Mouse (Mus musculus): ENCODE measurements around the gene Usp36.

DNA sequence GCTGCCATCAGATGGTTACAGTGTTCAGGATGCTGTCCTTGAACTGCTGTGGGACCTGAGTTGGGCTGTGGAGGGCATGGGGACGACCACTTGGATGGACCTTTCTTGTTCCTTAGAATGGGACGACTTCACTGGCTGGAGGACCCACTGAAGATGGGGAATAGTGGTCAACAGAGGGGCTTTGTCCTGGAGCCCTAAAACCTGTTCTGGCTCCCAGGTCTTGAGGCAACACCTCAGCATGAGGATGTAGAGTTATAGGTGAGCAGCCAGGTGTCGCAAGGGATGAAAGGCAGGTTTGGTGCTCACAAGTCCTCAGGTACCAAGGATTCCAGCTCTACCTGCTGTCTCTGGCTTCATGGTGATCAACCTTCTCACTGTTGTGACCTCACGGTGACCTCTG lies 36.4 kb upstream of the Usp36 start:
- TF ChIP-seq CTCF (IDR thresholded peaks at IDR 0.05; ENCODE audit: borderline replicate concordance, insufficient read depth, low read length) (no peak), POLR2A (IDR thresholded peaks at IDR 0.05; ENCODE audit: low read depth, low read length) (no peak)
